Mouse (Mus musculus) liver, adult 2 months (tissue): ENCODE measurements around the gene Ceacam9.
"Not testable (repeated sequence)": the region's sequence is repeated elsewhere in the genome, so short reads cannot be mapped to it uniquely, and the experiment has no call there.

Experiments used
- CTCF ChIP-seq: fragments of 200-500 bp; IDR thresholded peaks from 2 replicates; pipeline ENCODE4 v1.5.1; 2011; ENCODE audit warnings: low read depth, low read length, control low read depth
- POLR2A ChIP-seq: fragments of 200-500 bp; IDR thresholded peaks from 2 replicates; pipeline ENCODE4 v1.6.1; 2011; ENCODE audit warnings: low read length, control low read depth; ENCODE audit not compliant: insufficient read depth; ENCODE audit errors: extremely low read depth

- TF ChIP-seq CTCF, POLR2A: not testable (repeated sequence)
Measured at GRCm38 (mm10) chr7:16680194-16680593, 41.5 kb upstream of the Ceacam9 start.
